Mouse (Mus musculus) stomach, embryonic 16.5 days (tissue): ENCODE data around the gene Olfr263. TPM values are rescaled to one million over a fixed set of nuclear protein-coding genes. Genes with fewer than 3 reads are reported as not detected.

Experiments
- ATAC-seq: fragments of 200-750 bp; cut with Nextera tagmentation; 2 replicates; pipeline ENCODE4 v1.8.0; 2017; ENCODE audit warnings: moderate number of reproducible peaks, moderate TSS enrichment; ENCODE audit not compliant: insufficient read depth, low FRiP score
- H3K27ac ChIP-seq: fragments of 300-500 bp; sonication (generic); 2 replicates; pipeline ENCODE4 v1.5.1; 2014; ENCODE audit warnings: low read length
- H3K27me3 ChIP-seq: fragments of 300-500 bp; sonication (generic); 2 replicates; pipeline ENCODE4 v1.6.1; 2014; ENCODE audit warnings: low read length, control low read depth, mixed read lengths; ENCODE audit not compliant: control insufficient read depth, insufficient read depth
- H3K36me3 ChIP-seq: fragments of 300-500 bp; sonication (generic); 2 replicates; pipeline ENCODE4 v1.6.1; 2014; ENCODE audit warnings: low read length; ENCODE audit not compliant: control insufficient read depth, insufficient read depth
- H3K4me1 ChIP-seq: fragments of 300-500 bp; sonication (generic); 2 replicates; pipeline ENCODE4 v1.6.1; 2014; ENCODE audit warnings: low read length, control low read depth, mixed read lengths; ENCODE audit not compliant: control insufficient read depth, insufficient read depth
- H3K4me2 ChIP-seq: fragments of 300-500 bp; sonication (generic); 2 replicates; pipeline ENCODE4 v1.6.1; 2014; ENCODE audit warnings: low read depth, low read length, mixed read lengths
- H3K4me3 ChIP-seq: fragments of 300-500 bp; sonication (generic); replicated peaks from 2 replicates; pipeline ENCODE4 v1.5.1; 2014; ENCODE audit warnings: mild to moderate bottlenecking, low read length
- H3K9ac ChIP-seq: fragments of 300-500 bp; sonication (generic); 2 replicates; pipeline ENCODE4 v1.6.1; 2014; ENCODE audit warnings: low read length
- H3K9me3 ChIP-seq: fragments of 300-500 bp; sonication (generic); replicated peaks from 2 replicates; pipeline ENCODE4 v1.6.1; 2016; ENCODE audit warnings: low read length, control low read depth; ENCODE audit not compliant: control insufficient read depth
- WGBS: fragments of 180-500 bp; shearing (Covaris S2); extraction: QIAGEN DNeasy Blood & Tissue Kit; methylation state at CpG from one replicate; pipeline ENCODE4 v1.1.7; 2014; 5-methylcytosine and 5-hydroxymethylcytosine counted together
- polyA plus RNA-seq: library from polyadenylated mRNA; unstranded; fragments of >200 nt; fragmentation: Nextera tagmentation; extraction: Ambion mirVana; gene quantifications from 2 replicates; pipeline ENCODE4 v1.2.1, GENCODE M21; 2015

Gene Olfr263
- polyA plus RNA-seq, 1 experiment from 2014 or later, result not detected

DNA sequence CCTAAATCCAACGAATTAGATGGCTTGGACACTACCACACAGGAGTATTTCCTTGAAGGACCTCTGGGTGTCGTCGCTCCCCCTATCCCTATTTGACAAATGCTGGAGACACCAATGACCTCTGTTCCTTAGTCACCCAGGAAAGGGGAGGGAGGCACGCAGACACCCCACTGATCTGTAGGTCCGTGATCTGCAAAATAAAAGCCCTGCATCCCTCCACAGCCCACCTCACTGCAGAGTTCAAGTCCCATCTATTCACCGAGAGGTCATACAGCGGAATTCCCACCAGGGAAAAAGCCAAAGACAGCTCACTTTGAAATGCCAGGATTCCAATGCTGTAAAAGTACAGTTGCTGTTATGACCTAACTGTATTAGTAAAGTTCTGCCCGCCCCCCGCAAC lies 28.6 kb downstream of the Olfr263 start:
- Histone ChIP-seq H3K27ac (no peak overlapping the region), H3K36me3 (no peaks in the 10 kb centered on the region), H3K9me3 (no peaks in the 10 kb centered on the region), H3K4me2 (peak overlapping the region; percentile 98; the same call in 1 of the 2 replicates), H3K4me1 (peaks cover 8% of the 10 kb centered on the region; the same call in 1 of the 2 replicates), H3K27me3 (no peaks in the 10 kb centered on the region), H3K9ac (no peak overlapping the region), H3K4me3 (peak overlapping the region; percentile 83; the same call in 1 of the 2 replicates)
- no peak for ATAC-seq
- 13% methylated on average over 9 of the region's 9 CpGs for WGBS

DNA sequence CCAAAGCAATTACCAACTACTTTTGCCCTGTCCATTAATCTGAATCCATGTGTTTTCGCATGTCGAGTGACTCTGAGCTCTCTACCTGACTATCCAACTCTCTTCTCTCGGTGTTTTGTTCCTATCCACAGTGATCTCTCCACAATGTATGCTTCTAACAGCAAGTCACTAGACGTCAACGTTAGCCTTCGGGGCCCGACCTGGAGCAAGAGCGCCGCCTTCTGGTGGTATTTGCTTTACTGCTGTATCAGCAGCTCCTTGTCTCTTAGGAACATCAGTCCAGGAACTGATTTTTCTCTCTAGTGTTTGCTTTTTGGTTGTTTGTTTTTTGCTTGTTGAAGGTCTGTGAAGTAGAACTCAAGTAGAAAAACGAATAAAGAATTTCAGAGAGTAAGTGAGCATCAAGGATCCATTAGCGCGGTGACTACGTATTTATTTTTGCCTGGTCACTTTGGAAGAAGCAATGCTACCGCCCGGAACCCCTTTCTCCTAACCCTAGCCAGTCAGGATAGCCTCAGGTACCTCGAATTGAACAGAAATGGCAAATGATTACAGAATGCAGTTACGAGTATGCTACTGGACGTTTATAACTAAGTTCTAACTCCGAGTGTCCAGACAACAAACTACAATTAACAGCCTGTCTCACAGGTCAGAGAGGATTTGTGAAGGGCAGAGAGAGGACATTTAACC lies 29.5 kb downstream of the Olfr263 start:
- H3K4me1 ChIP-seq, result peaks cover 8% of the 10 kb centered on the region; the same call in 1 of the 2 replicates
- WGBS, result under 1% methylated on average over 19 of the region's 19 CpGs
- ATAC-seq, result no peak

DNA sequence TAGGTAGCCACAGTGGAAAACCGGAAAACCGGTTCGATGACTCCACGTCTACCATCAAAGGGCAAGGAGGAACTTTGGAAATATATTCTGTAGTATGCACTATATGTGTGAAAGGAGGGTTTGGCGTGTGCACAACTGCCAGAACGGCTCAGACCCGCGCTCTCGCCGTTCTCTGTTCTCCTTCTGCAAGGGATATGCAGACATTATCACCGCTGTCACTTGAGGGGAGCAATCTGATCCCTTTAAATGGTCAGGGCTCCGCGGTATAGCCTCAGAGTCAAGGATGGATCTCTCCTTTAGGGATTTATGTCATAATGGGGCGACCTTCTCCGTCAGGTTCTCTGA lies 30.0 kb downstream of the Olfr263 start:
- Histone ChIP-seq H3K27ac (no peak overlapping the region), H3K36me3 (no peaks in the 10 kb centered on the region), H3K9me3 (no peaks in the 10 kb centered on the region), H3K9ac (peak overlapping the region; percentile 70), H3K4me1 (peaks cover 8% of the 10 kb centered on the region; the same call in 1 of the 2 replicates), H3K27me3 (no peaks in the 10 kb centered on the region), H3K4me2 (peak overlapping the region; percentile 98), H3K4me3 (peak overlapping the region; percentile 83)
- WGBS, result under 1% methylated on average over 15 of the region's 15 CpGs
- no peak for ATAC-seq

More for the DNA sequence above, 29.5 kb downstream of the Olfr263 start:
- Histone ChIP-seq H3K27me3 (no peaks in the 10 kb centered on the region), H3K36me3 (no peaks in the 10 kb centered on the region), H3K4me2 (peak overlapping the region; percentile 98), H3K27ac (no peak overlapping the region), H3K9ac (peak overlapping the region; percentile 70), H3K9me3 (no peaks in the 10 kb centered on the region), H3K4me3 (peak overlapping the region; percentile 83)

DNA sequence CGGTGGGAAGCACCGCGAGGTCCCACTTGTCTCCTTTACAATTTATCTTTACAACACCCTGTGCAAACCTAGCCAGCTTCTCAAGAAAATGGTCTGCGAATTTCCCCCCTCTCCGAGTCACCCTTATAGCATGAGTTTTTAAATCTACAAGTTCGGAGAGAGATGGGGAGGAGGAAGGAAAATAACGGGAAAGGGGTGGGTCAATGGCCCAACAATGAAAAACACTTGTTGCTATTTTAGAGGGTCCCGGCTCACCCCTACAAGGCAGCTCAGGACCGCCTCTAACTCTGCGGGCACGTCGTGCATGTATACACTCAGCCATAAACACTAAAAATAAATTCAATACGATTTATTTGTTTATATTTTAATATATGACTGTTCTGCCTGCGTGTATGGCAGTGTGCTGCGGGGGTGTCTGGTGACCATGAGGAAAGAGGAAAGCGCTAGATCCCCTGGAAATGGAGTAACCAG lies 30.6 kb downstream of the Olfr263 start:
- peak overlapping the region; percentile 83 for H3K4me3 ChIP-seq
- 0 out of 2 replicates have a peak, but pooled peaks have one; percentile 12 for ATAC-seq
- H3K27ac ChIP-seq, result no peak overlapping the region
- no peaks in the 10 kb centered on the region for H3K9me3 ChIP-seq
- H3K4me1 ChIP-seq, result peaks cover 8% of the 10 kb centered on the region; the same call in 1 of the 2 replicates
- H3K36me3 ChIP-seq, result no peaks in the 10 kb centered on the region
- peak overlapping the region; percentile 98 for H3K4me2 ChIP-seq
- H3K9ac ChIP-seq, result peak overlapping the region; percentile 70
- no peaks in the 10 kb centered on the region for H3K27me3 ChIP-seq
- under 1% methylated on average over 16 of the region's 16 CpGs for WGBS

DNA sequence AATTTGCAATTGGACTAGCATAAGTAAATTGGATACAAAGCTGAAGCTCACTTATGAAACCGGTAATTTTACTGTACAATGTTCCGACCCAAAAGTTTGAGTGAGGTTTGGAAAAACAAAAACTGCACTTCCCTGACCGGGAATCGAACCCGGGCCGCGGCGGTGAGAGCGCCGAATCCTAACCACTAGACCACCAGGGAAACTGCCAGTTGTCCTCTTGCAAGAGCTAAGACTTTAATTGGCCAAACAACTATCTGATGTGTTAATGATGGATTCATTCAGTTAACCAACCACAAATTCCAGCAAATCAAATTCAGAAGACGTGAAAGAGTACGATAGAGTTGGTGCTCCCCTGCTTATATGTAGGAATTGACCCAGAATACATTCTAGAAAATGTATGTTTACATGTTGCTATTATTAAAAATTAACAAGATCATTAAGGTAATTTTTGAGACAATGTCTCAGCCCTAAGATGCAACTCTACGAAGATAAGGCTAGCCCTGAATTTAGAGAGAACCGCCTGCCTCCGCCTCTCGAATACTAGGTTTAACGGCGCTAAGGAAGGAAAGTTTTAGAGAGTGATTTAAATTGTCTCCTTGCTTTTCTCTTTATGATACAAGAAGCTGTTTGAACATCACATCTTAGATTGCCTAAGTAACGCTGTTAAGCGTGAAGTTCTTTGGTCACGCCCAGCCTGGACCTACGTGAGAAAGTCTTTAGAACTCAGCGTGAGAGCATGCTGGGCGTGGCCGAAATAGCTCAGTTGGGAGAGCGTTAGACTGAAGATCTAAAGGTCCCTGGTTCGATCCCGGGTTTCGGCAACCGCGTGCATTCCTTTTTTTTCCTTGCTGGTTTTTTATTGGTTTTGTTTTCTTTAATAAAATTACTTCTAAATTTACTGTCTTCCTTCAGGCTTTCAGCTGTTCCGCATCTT lies 31.5 kb downstream of the Olfr263 start:
- peaks cover 8% of the 10 kb centered on the region; the same call in 1 of the 2 replicates for H3K4me1 ChIP-seq
- no peak overlapping the region for H3K9ac ChIP-seq
- H3K27ac ChIP-seq, result peak overlapping the region; percentile 42; the same call in 1 of the 2 replicates
- peak overlapping the region; percentile 98 for H3K4me2 ChIP-seq
- H3K36me3 ChIP-seq, result no peaks in the 10 kb centered on the region
- H3K4me3 ChIP-seq, result peak overlapping the region; percentile 83
- WGBS, result under 1% methylated on average over 32 of the region's 32 CpGs
- H3K9me3 ChIP-seq, result no peaks in the 10 kb centered on the region
- peak; percentile 89 for ATAC-seq
- no peaks in the 10 kb centered on the region for H3K27me3 ChIP-seq

DNA sequence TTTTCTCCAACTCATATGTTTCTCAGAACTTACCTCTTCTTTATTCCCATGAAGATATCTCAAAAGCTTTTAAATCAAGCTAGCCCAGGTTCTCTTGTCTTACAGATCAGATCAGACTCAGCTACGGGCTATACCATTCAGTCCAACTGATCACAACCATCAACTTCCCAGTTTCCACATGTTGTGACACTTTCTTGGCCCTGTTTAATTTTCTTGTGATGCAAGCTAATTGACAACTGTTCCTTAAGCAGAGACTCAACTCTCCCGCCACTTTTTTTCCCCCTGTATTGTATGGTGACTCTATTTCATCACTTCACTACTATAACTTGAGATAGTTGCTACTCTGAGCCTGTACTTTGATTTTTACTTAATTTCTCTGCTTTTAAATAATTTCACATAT lies 32.2 kb downstream of the Olfr263 start:
- H3K4me1 ChIP-seq, result peaks cover 8% of the 10 kb centered on the region; the same call in 1 of the 2 replicates
- no peaks in the 10 kb centered on the region for H3K9me3 ChIP-seq
- no peaks in the 10 kb centered on the region for H3K27me3 ChIP-seq
- no peak for ATAC-seq
- H3K36me3 ChIP-seq, result no peaks in the 10 kb centered on the region
- H3K4me2 ChIP-seq, result peak overlapping the region; percentile 49
- no peak overlapping the region for H3K27ac ChIP-seq
- 41% methylated on average over 2 of the region's 2 CpGs for WGBS
- no peak overlapping the region for H3K9ac ChIP-seq
- H3K4me3 ChIP-seq, result peak overlapping the region; percentile 83

DNA sequence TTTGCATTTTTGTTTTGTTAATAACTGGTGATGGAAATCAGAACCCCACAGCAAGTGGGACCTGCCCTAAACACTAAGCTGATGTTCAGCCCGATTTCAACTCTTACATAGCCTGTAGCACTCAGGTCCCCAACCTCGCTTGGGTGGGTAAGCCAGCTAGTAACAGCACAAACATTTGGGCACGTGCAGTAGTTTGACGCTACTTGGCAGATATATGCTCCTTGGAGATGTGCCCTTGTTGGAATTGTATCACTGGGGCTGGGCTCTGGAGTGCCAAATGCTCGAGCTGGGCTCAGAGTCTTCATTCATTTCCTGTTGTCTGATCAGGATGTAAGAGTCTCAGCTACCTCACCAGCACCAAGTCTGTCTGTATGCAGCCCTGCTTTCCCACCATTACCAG lies 33.2 kb downstream of the Olfr263 start:
- H3K27ac ChIP-seq, result no peak overlapping the region
- WGBS, result 61% methylated on average over 5 of the region's 5 CpGs

DNA sequence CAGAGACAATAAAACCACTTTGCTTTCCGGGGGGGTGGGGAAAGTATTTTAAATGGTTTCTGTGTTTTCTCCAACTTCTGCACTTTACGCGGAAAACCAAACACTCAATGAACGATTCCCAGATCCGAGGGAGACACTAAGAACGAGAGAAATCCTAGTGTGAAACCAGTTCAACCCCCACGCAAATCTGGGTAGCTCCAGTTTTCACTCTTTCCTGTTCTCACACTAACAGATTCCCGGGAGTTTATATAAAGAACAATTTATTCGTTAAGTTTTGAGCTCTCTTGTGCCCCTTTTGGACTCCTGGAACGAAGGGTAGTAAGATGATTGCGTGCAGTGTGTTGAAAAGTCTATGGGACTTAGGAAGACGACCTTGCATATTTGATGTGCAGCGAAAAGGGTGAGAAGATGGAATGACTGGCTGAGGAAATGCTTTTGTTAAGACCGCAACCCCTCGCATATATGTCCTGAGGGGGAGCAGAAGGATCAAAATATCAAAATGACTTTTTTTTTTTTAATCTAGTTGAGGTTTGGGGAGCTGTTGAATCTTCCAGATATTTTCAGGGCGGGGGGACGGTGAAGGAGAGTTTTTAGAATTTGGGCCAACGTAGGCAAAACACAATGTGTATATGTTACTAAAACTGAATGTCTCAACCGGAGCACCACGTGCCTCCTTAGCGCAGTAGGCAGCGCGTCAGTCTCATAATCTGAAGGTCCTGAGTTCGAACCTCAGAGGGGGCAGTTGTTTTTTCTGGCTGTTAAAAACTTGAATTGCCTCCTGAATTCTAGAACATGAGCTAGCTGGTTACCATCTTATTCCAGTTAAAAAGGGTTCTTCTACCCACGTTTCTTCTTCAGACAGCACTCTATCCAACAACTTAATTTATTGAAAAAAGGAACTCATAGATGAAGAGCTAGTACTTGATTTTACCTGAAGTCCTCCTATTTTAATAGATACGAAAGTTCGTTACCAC lies 37.8 kb downstream of the Olfr263 start:
- Histone ChIP-seq H3K27me3 (no peaks in the 10 kb centered on the region), H3K27ac (peak overlapping the region; percentile 31), H3K4me1 (peaks cover 4% of the 10 kb centered on the region), H3K9me3 (no peaks in the 10 kb centered on the region), H3K4me3 (peak overlapping the region; percentile 59), H3K36me3 (no peaks in the 10 kb centered on the region), H3K4me2 (peak overlapping the region; percentile 88), H3K9ac (peak overlapping the region; percentile 58)
- peak; percentile 65 for ATAC-seq
- under 1% methylated on average over 27 of the region's 27 CpGs for WGBS

More for the DNA sequence above, 33.2 kb downstream of the Olfr263 start:
- H3K9me3 ChIP-seq, result no peaks in the 10 kb centered on the region
- no peak overlapping the region for H3K9ac ChIP-seq
- H3K36me3 ChIP-seq, result no peaks in the 10 kb centered on the region
- H3K4me2 ChIP-seq, result no peak overlapping the region
- H3K4me3 ChIP-seq, result no peak overlapping the region
- no peak for ATAC-seq
- H3K4me1 ChIP-seq, result peaks cover 8% of the 10 kb centered on the region; the same call in 1 of the 2 replicates
- H3K27me3 ChIP-seq, result no peaks in the 10 kb centered on the region
